In genomic region chr9:52853338-52853737, GRCm38 (mm10) we compare ENCODE assay signal across 22 mouse cellular contexts.
DNase-seq lines count a peak whose midpoint lies in the region; ATAC-seq and TF ChIP-seq lines count a peak whose summit lies in the region.
"Had no signal": no experiment of that assay in that cellular context is flagged by ENCODE, and none has a peak within 500 bp of the region (broad histone marks: within the 10 kb centered on the region; RNA-seq: fewer than 3 reads in every experiment).

No protein-coding gene starts in this region.

- H3K4me2 ChIP-seq in embryonic facial prominence, embryonic 14.5 days (ENCODE audit: low read depth, low read length) = no peak overlapping the region
- H3K4me2 ChIP-seq: embryonic facial prominence, embryonic 13.5 days; forebrain, embryonic 13.5 days; hindbrain, embryonic 14.5 days had no signal

- no peaks in the 10 kb centered on the region for H3K4me1 ChIP-seq in embryonic facial prominence, embryonic 14.5 days (ENCODE audit: control insufficient read depth, insufficient read depth, low read length)
- H3K4me1 ChIP-seq: embryonic facial prominence, embryonic 13.5 days; forebrain, embryonic 13.5 days; heart, embryonic 10.5 days had no signal

- peak overlapping the region; percentile 66 for H3K27ac ChIP-seq in gastrocnemius, adult 2 months
- H3K27ac ChIP-seq in embryonic facial prominence, embryonic 14.5 days (replicated peaks; ENCODE audit: low read depth, low read length) = no peak overlapping the region
- H3K27ac ChIP-seq: embryonic facial prominence, embryonic 13.5 days; forebrain, embryonic 13.5 days; heart, embryonic 10.5 days; hindbrain, embryonic 14.5 days had no signal

- no peak for TF ChIP-seq CTCF in gastrocnemius, adult 2 months (IDR thresholded peaks at IDR 0.05)

- H3K27me3 ChIP-seq in embryonic facial prominence, embryonic 14.5 days (replicated peaks; ENCODE audit: control insufficient read depth, insufficient read depth, low read length) = no peaks in the 10 kb centered on the region
- H3K27me3 ChIP-seq: embryonic facial prominence, embryonic 13.5 days; forebrain, embryonic 13.5 days had no signal

- no peak overlapping the region for H3K9ac ChIP-seq in embryonic facial prominence, embryonic 14.5 days (ENCODE audit: low read depth, low read length)
- H3K9ac ChIP-seq: embryonic facial prominence, embryonic 13.5 days; forebrain, embryonic 13.5 days; forebrain, postnatal 0 days; hindbrain, embryonic 14.5 days had no signal

- no peak for DNase-seq in gastrocnemius, adult 2 months
- no peak for DNase-seq in gastrocnemius, postnatal 14 days
- DNase-seq in A20 (ENCODE audit: low read depth, low spot score) = peak; percentile 21
- peak; percentile 29 for DNase-seq in embryo, embryonic 10.5 days (ENCODE audit: low spot score)
- DNase-seq in embryonic facial prominence, embryonic 14.5 days (ENCODE audit: low spot score) = peak; percentile 32
- DNase-seq in yolk sac, embryonic 10.5 days (ENCODE audit: low spot score) = no peak
- DNase-seq in frontal cortex, adult 2 months (ENCODE audit: extremely low spot score in 1 of 2, low spot score in 1 of 2) = no peak
- DNase-seq: adrenal gland, postnatal 10 days; cerebellum, adult 11 months; cerebellum, adult 8-10 months; cerebellum, postnatal 14 days; forebrain, postnatal 0 days; gastrocnemius, postnatal 36 days; heart, adult 18-20 months; heart, postnatal 14 days; kidney, adult 2 months had no signal

- 41% methylated on average over 6 of the region's 6 CpGs for WGBS in embryonic facial prominence, embryonic 14.5 days

- no peaks in the 10 kb centered on the region for H3K36me3 ChIP-seq in embryonic facial prominence, embryonic 14.5 days (ENCODE audit: control insufficient read depth, insufficient read depth, low read length)
- H3K36me3 ChIP-seq: embryonic facial prominence, embryonic 13.5 days; G1E; heart, embryonic 10.5 days had no signal

- no peak overlapping the region for H3K4me3 ChIP-seq in gastrocnemius, adult 2 months
- H3K4me3 ChIP-seq in embryonic facial prominence, embryonic 14.5 days (ENCODE audit: low read depth, low read length) = no peak overlapping the region
- H3K4me3 ChIP-seq: embryonic facial prominence, embryonic 13.5 days; forebrain, embryonic 13.5 days; heart, embryonic 10.5 days had no signal

- intact Hi-C loops in gastrocnemius, adult 2 months (cut with DNase I) = no loop called here
- intact Hi-C loops in gastrocnemius, postnatal 14 days (cut with DNase I; ENCODE audit: low total_unique reads) = no loop called here

- H3K9me3 ChIP-seq in embryonic facial prominence, embryonic 14.5 days (ENCODE audit: control insufficient read depth, low read length) = no peaks in the 10 kb centered on the region
- H3K9me3 ChIP-seq: embryonic facial prominence, embryonic 13.5 days; forebrain, embryonic 13.5 days; G1E; heart, embryonic 10.5 days had no signal

- no peak for ATAC-seq in embryonic facial prominence, embryonic 14.5 days (ENCODE audit: low read depth)
- ATAC-seq: forebrain, embryonic 13.5 days; forebrain, postnatal 0 days; intestine, embryonic 16.5 days had no signal

Comparison
In these comparisons a context has a peak if more than half of its experiments do, and no peak if none do; other contexts are left out.
1. DNase-seq: peak in A20 (single experiment), embryo, embryonic 10.5 days (single experiment) and embryonic facial prominence, embryonic 14.5 days (single experiment); none in gastrocnemius, adult 2 months (single experiment), gastrocnemius, postnatal 14 days (single experiment), yolk sac, embryonic 10.5 days (single experiment) and frontal cortex, adult 2 months (0 of 2).